Mouse (Mus musculus) heart, adult 2 months (tissue): ENCODE measurements around the gene Alpl. TPM values are rescaled to one million over a fixed set of nuclear protein-coding genes. Genes with fewer than 3 reads are reported as not detected.
A peak's percentile ranks its signal among the peaks of the same experiment; 100 is the strongest.

ENCODE experiments used
- DNase-seq, 2 experiments: peaks; one replicate each; pipeline ENCODE4 v3.0.0; 2021
- H3K27ac ChIP-seq: fragments of 200-600 bp; 2 replicates; pipeline ENCODE4 v1.8.1; 2022
- H3K27me3 ChIP-seq: fragments of 200-500 bp; 2 replicates; pipeline ENCODE4 v1.6.1; 2012; ENCODE audit warnings: mild to moderate bottlenecking, low read length, inconsistent platforms, mixed read lengths; ENCODE audit not compliant: control insufficient read depth, insufficient read depth
- H3K36me3 ChIP-seq: fragments of 200-500 bp; 2 replicates; pipeline ENCODE4 v1.6.1; 2012; ENCODE audit warnings: low read length, inconsistent platforms; ENCODE audit not compliant: control insufficient read depth, insufficient read depth
- H3K4me1 ChIP-seq: fragments of 200-500 bp; 2 replicates; pipeline ENCODE4 v1.6.1; 2011; ENCODE audit warnings: low read length; ENCODE audit not compliant: control insufficient read depth, insufficient read depth
- H3K4me3 ChIP-seq: fragments of 200-600 bp; 2 replicates; pipeline ENCODE4 v1.8.1; 2022
- H3K79me2 ChIP-seq: fragments of 200-500 bp; replicated peaks from 2 replicates; pipeline ENCODE4 v1.6.1; 2012; ENCODE audit warnings: mild to moderate bottlenecking, inconsistent platforms, low read length, moderate library complexity, mixed read lengths; ENCODE audit not compliant: control insufficient read depth, insufficient read depth
- H3K9ac ChIP-seq: fragments of 200-500 bp; 2 replicates; pipeline ENCODE4 v1.6.1; 2012; ENCODE audit warnings: low read depth, mild to moderate bottlenecking, control low read depth, inconsistent platforms, low read length, mixed read lengths
- CTCF ChIP-seq: fragments of 200-600 bp; IDR thresholded peaks from 2 replicates; pipeline ENCODE4 v1.8.1; 2022; ENCODE audit warnings: antibody characterized with exemption, mild to moderate bottlenecking, moderate library complexity
- EP300 ChIP-seq: fragments of 200-500 bp; IDR thresholded peaks from 2 replicates; pipeline ENCODE4 v1.6.1; 2011; ENCODE audit warnings: low read depth, low read length, control low read depth; ENCODE audit not compliant: insufficient read depth
- POLR2A ChIP-seq: fragments of 200-500 bp; IDR thresholded peaks from 2 replicates; pipeline ENCODE4 v1.6.1; 2011; ENCODE audit warnings: mild to moderate bottlenecking, low read depth, low read length, control low read depth; ENCODE audit not compliant: insufficient read depth
- WGBS: fragments of 180-500 bp; shearing (Covaris S2); methylation state at CpG from one replicate; pipeline ENCODE4 v1.1.7; 2018; 5-methylcytosine and 5-hydroxymethylcytosine counted together
- intact Hi-C: fragments of 180-260 bp; cut with DNase I; formaldehyde crosslinking; loops from one replicate; pipeline ENCODE4 v1.15.1; 2025
- polyA plus RNA-seq: library from polyadenylated mRNA; depleted of rRNA; stranded (reverse); fragments of >200 nt; gene quantifications from 2 replicates; pipeline ENCODE4 v1.2.3, GENCODE M21; 2012
- total RNA-seq, 2 experiments: library from RNA; stranded (reverse); gene quantifications; 2 replicates each; pipeline ENCODE4 v1.2.3; 2021

Alpl gene
- total and polyA plus RNA-seq, 3 experiments, result 33.2 to 64.8 (median 55.6) TPM

DNA sequence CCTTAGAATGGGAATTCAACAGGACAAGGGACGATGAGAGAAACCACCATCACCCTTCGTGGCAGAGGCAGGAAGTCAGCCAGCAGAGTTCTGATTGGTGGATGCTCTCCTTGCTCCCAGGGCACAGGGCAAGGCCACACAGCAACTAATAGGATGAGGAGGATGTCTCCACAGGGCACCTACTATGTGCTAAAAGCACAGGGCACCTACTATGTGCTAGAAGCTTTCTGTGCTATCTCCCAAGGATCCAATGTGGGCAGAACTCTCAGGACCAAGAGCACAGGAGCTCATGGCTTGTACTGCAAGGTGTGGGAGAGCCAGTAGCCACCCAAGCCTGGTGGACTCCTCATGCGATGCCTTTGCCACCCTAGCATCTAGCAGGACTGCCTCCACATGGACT, 24.4 kb downstream of the Alpl start:
- peaks cover 13% of the 10 kb centered on the region for H3K4me1 ChIP-seq
- 66% methylated on average over 3 of the region's 3 CpGs for WGBS
- intact Hi-C loops, result no loop called here
- H3K79me2 ChIP-seq, result no peaks in the 10 kb centered on the region
- no peak overlapping the region for H3K9ac ChIP-seq
- H3K27me3 ChIP-seq, result no peaks in the 10 kb centered on the region
- TF ChIP-seq CTCF (no peak), EP300 (no peak), POLR2A (no peak)
- H3K27ac ChIP-seq, result no peak overlapping the region
- no peak overlapping the region for H3K4me3 ChIP-seq
- no peaks in the 10 kb centered on the region for H3K36me3 ChIP-seq
- no peak for DNase-seq

DNA sequence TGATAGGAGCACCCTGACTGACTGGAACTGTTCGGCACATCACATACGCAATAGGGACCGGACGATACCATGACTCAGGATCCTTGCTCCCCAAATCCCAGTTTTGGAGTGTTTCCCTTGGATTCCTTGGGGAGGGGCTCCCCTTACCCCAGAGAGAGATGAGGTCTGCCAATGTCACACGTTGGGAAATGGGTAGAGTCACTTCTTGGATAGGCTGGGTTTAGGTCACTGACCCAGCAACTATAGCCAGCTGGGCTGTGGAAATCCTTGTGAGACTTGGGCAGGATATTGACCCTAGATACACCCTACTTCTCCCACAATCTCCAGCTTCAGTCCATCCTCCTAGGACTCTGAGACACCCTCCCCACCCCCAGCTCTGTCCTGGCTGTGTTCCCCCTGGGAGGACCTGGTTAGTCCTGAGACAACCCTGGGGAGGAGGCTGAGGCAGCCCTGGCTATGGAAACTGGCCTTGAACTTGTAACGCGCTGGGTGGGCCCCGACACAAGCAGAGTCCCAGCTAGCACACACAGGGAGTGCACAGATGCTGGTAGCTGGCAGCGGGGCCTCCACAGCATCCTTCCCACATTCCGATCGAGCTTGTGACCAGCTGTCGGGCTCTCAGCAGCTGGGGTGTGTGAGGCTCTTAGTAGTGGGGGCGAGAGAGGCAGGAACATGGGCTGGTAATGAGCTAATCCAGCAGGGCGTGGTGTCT, 25.1 kb downstream of the Alpl start:
- 0 out of 2 replicates have a peak, but pooled peaks have one; percentile 57 for TF ChIP-seq EP300
- no peak for TF ChIP-seq CTCF
- H3K4me1 ChIP-seq, result peaks cover 13% of the 10 kb centered on the region
- intact Hi-C loops, result no loop called here
- H3K27me3 ChIP-seq, result no peaks in the 10 kb centered on the region
- WGBS, result 67% methylated on average over 14 of the region's 14 CpGs
- H3K79me2 ChIP-seq, result no peaks in the 10 kb centered on the region
- H3K36me3 ChIP-seq, result no peaks in the 10 kb centered on the region
- no peak overlapping the region for H3K9ac ChIP-seq
- H3K27ac ChIP-seq, result no peak overlapping the region; the same call in 1 of the 2 replicates
- DNase-seq, result peak; percentile 66 to 80
- H3K4me3 ChIP-seq, result no peak overlapping the region

- TF ChIP-seq POLR2A, result 0 out of 2 replicates have a peak, but pooled peaks have one; percentile 55
- no peak for TF ChIP-seq CTCF
- peak; percentile 92 for TF ChIP-seq EP300
- no peaks in the 10 kb centered on the region for H3K79me2 ChIP-seq
- H3K27ac ChIP-seq, result peak overlapping the region; percentile 85
- no peaks in the 10 kb centered on the region for H3K36me3 ChIP-seq
- H3K27me3 ChIP-seq, result no peaks in the 10 kb centered on the region
- DNase-seq, result peak; percentile 64 to 84
- H3K9ac ChIP-seq, result peak overlapping the region; percentile 31
- no peak overlapping the region for H3K4me3 ChIP-seq
- peaks cover 13% of the 10 kb centered on the region for H3K4me1 ChIP-seq
- WGBS, result 16% methylated on average over 7 of the region's 7 CpGs
- intact Hi-C loops, result no loop called here
Measured at GRCm38 (mm10) chr4:137769635-137770034, 26.5 kb downstream of the Alpl start.

- peak overlapping the region; percentile 85 for H3K27ac ChIP-seq
- WGBS, result 45% methylated on average over 6 of the region's 6 CpGs
Measured at GRCm38 (mm10) chr4:137768831-137769230, 27.4 kb downstream of the Alpl start.

DNA sequence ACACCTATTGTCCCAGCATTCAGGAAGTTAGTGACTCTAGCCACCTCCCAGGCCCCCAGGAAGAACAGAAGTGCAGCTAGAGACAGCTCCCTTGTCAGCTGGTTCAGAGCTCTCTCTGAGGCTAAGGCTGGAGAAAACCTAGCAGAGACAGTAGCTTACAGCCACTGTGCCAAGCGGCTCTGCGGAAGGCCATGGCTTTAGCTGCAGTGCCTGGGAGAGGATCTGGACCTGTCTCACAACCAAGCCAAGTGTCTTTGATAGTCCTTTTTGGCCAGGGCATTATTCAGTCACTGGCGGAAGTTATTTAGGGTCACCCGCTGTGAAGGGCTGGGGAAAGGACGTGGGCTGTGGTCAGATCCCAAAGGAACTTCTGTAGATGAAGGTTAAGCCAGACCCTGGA, 27.8 kb downstream of the Alpl start:
- Histone ChIP-seq H3K27me3 (no peaks in the 10 kb centered on the region), H3K36me3 (no peaks in the 10 kb centered on the region), H3K4me1 (peaks cover 14% of the 10 kb centered on the region), H3K79me2 (no peaks in the 10 kb centered on the region), H3K4me3 (peak overlapping the region; percentile 16; the same call in 1 of the 2 replicates), H3K27ac (peak overlapping the region; percentile 85), H3K9ac (peak overlapping the region; percentile 31)
- peak in 1 of 2 experiments; percentile 39 for DNase-seq
- TF ChIP-seq CTCF (no peak), POLR2A (no peak), EP300 (no peak)
- intact Hi-C loops, result no loop called here
- WGBS, result 54% methylated on average over 5 of the region's 5 CpGs

More at GRCm38 (mm10) chr4:137768831-137769230, 27.4 kb downstream of the Alpl start:
- intact Hi-C loops, result no loop called here
- Histone ChIP-seq H3K79me2 (no peaks in the 10 kb centered on the region), H3K27me3 (no peaks in the 10 kb centered on the region), H3K36me3 (no peaks in the 10 kb centered on the region), H3K4me1 (peaks cover 13% of the 10 kb centered on the region), H3K9ac (peak overlapping the region; percentile 31), H3K4me3 (peak overlapping the region; percentile 16; the same call in 1 of the 2 replicates)
- peak; percentile 58 to 77 for DNase-seq
- 0 out of 2 replicates have a peak, but pooled peaks have one; percentile 11 for TF ChIP-seq POLR2A
- no peak for TF ChIP-seq CTCF
- TF ChIP-seq EP300, result 0 out of 2 replicates have a peak, but pooled peaks have one; percentile 12

DNA sequence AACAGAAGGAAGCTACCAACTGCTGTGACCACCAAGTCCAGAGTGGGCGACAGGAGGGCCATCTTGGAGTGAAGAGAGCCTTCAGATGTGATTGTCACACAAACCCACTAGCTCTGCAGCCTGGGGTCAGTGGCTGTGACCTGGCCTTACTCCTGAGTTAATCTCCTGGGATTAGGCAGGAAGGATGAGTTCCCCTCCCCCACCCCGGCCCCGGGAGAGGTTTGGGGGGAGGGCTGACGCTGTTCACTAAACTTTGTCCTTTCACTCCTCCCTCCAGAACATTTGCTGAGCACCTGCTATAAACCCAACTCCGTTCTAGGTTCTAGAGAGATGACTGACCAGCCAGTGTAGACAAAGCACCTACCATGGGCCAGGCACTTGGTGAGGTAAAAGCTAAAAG, 29.8 kb downstream of the Alpl start:
- H3K27ac ChIP-seq, result no peak overlapping the region; the same call in 1 of the 2 replicates
- no peak for DNase-seq
- intact Hi-C loops, result no loop called here
- H3K36me3 ChIP-seq, result no peaks in the 10 kb centered on the region
- no peak overlapping the region for H3K9ac ChIP-seq
- TF ChIP-seq POLR2A (no peak), CTCF (no peak), EP300 (no peak)
- 48% methylated on average over 5 of the region's 5 CpGs for WGBS
- no peaks in the 10 kb centered on the region for H3K79me2 ChIP-seq
- H3K4me3 ChIP-seq, result no peak overlapping the region
- H3K27me3 ChIP-seq, result no peaks in the 10 kb centered on the region
- peaks cover 7% of the 10 kb centered on the region for H3K4me1 ChIP-seq
